Mouse (Mus musculus): ENCODE measurements at regions not wholly inside any gene's neighbourhood (a gene's known extent, or its start where the extent isn't known, plus 50 kb on each side); places are given as distances from the start of the nearest gene placed in this dataset.

DNA sequence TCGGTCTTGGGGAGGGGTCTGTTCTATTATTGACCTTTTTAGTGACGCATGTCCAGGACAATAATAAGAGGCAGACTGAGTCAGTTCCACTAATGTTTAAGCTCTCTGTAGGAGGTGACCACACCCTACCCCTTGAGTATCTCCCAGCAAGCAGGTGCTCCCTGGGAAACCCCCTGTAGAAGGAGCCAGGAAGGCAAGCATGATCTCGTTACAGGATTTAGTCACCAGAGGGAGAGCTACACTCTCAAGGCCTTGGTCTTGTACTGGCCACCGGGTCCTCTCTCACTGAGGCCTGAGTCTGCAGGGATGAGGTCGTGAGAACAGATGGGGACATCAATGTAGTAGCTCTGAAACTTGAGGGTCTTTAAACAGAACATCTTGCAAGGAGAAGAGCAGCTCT, 55.3 kb upstream of the Ccnd2 start:
- no peak for DNase-seq
- intact Hi-C loops (cut with DNase I): no loop called here

DNA sequence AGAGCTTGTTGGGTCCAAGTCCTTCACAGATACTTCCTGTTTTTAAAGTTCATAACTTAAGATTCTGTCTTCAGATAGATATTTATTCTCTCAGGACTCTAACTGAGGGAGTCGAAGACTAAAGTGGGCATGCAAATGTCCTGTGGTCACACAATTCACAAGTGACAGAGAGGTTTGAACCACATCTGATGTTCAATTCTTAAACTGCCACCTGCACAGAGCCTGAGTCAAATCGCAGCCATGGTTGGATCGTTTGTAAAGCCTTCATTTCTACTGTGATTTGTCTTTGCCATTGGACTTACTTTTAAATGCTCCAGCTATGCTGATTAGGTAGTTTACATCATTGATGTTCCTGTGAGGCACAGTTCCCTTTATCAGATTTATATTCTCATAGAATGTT, 61.4 kb upstream of the Ccnd2 start:
- no peak for DNase-seq
- intact Hi-C loops (cut with DNase I): no loop called here

DNA sequence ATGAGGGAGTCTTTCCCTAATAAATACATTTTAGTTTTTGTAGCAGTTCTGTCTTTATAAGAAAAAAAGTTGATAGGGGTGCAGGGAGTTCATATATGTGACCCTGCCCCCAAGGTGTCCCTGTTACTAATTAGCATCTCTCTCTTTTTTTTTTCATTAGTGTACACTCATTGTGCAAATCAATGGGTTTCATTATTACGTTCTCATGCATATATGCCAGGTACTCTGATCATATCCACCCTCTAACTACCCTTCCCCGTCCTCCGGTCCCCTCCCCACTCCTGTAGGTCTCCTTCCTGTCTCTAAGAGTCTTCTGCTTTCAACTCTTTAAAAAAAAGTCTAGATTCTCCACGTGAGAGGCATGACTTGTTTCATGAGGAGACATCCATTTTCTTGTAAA, 63.9 kb upstream of the Ccnd2 start:
- intact Hi-C loops (cut with DNase I): no loop called here
- DNase-seq: no peak

- no peak for DNase-seq
- intact Hi-C loops (cut with DNase I): no loop called here
These were observed 66.8 kb upstream of the Ccnd2 start for GRCm38 (mm10) chr6:127218634-127219445.

GRCm38 (mm10) chr6:127219446-127219802, 67.4 kb upstream of the Ccnd2 start:
- DNase-seq: no peak
- intact Hi-C loops (cut with DNase I): no loop called here

- intact Hi-C loops (cut with DNase I): no loop called here
- DNase-seq: no peak
These were observed 74.4 kb upstream of the Ccnd2 start for GRCm38 (mm10) chr6:127226242-127226983.

DNA sequence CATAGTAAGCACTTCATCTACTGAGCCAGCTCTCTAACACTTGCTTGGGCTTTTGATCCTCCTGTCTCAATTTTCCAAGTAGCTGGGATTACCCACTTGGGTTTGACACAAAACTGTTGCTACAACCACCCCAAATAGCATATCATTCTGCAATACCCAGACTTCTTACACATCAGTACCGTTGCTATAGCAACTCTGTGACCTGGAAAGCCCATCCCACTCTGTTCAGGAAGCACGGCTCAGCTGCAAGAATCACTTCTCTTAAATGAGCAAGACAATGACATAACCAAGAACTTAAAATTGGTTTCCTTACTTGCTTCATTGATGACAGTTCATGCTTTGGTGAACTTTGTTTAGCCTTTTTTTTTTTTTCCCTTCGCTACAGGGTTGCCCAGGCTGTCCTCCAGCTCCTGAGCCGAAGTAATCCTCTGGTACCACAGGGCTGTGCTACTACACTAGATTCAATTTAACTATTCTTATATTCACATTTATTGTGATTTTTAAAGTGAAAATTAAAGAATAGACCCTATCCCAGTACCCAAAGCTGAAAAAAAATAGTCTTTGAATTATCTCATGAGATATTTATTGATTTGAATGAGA, 84.6 kb upstream of the Ccnd2 start:
- intact Hi-C loops (cut with DNase I): no loop called here
- no peak for DNase-seq

- DNase-seq: no peak
- intact Hi-C loops (cut with DNase I): no loop called here
These were observed 85.2 kb upstream of the Ccnd2 start for GRCm38 (mm10) chr6:127237168-127237567.

DNA sequence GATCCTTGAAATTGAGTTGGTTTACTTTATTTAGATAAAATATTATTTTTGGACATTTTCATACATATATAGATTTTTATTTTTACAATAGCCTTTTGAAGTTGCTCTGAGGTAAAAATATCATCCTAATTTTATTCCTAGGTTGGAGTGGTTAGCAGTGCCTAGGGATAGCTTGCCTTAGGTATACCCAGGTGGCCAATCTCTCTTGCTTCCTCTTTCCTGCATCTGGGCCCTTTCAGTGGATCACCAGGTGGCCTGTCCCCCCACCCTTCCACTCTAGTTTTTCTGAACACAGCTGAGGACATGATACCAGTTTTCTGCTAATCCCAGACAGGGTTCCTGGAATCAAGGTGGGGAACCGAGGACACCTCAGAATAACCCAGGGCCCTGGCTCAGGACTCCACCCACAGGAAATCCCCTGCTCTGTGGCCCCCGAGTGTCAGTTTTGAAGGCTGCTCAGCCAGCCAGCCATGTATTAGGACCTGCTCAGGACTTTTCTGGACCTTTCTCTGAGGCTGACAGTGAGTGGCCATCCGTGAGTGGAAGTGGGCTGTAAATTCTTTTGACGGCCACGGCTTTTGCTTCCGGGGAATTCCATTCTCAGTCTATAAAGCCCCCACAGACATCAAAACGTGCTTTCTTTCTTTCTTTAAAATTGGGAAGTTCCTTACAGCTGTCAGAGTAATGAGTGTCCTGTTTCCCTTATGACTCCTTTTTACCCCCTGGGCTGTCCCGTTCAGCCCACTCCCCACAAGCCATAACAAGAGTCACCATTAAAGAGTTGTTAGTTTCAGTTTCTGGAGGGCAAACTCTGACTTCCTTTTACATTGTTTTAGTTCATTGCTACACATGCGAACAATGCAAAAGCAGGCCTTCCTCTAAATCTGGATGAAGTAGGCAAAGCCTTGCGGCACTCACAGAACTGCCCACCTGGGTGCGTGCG, 87.8 kb upstream of the Ccnd2 start:
- DNase-seq: no peak
- intact Hi-C loops (cut with DNase I): no loop called here

DNA sequence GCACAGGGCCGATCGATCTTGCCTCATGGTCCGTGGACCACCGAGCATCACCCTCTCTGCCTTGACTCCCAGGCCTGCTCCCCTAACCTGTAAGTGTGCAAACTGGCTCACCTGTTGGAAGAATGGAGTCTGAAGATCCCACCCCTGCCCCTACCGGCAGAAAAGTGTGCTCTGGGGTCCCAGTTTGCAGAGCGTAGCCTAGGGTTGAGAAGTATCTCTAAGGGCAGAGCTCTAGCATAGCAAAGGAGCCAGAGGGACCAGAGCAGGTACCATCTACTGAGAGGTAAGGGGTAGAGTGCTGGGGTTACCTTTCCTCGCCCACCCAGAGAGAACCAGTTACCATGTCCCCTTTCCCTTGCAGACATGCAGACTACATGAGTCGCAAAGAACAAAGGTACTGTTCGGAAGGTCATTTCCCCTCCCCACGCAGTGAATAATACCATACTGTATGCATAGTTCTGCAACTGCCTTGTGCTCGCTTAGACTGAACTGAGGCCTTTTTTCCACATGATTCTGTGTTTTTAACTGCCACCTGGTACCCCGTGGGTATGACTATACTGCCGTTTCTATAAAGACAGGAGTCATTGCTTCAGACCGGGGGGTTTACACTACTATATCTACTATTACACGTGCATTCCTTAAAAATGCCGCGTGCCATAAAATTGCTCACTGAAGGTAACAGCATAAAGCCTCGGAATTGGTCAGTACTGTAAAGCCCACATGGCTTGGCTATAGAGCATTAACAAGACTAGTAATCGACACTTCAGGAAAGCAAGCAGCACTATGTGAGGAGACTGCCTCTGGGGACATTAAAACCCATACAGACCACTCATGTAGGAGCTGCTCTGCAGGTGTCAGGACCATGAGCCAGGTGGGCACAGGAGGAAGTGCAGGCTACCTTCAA, 88.7 kb upstream of the Ccnd2 start:
- DNase-seq: no peak
- intact Hi-C loops (cut with DNase I): no loop called here

- intact Hi-C loops (cut with DNase I): no loop called here
- DNase-seq: no peak
These were observed 89.9 kb upstream of the Ccnd2 start for GRCm38 (mm10) chr6:127241693-127242425.

- DNase-seq: no peak
- intact Hi-C loops (cut with DNase I): no loop called here
These were observed 91.0 kb upstream of the Ccnd2 start for GRCm38 (mm10) chr6:127243032-127243431.

GRCm38 (mm10) chr6:127245814-127246440, 93.9 kb upstream of the Ccnd2 start:
- intact Hi-C loops (cut with DNase I): no loop called here
- no peak for DNase-seq

GRCm38 (mm10) chr6:127246730-127247129, 94.7 kb upstream of the Ccnd2 start:
- intact Hi-C loops (cut with DNase I): no loop called here
- no peak for DNase-seq

DNA sequence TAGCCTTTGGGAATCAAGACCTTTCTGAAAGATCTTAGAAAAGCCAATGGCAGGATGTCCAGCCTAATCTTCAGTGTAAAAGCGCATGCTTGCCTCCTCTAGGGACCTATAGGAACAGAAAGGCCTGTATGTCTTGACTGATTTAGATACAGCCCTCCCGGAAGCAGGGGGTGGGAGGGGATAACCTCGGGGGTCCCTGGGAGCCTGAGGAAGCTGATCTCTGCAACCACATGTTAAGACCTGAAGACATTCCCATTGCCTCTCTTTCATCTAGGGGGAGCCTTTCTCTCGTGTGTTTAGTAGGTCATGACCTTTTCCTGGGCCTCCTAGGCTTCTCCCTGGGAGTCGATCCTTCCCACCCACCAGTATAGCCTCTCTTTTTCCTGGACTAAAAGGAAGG, 95.3 kb upstream of the Ccnd2 start:
- no peak for DNase-seq
- intact Hi-C loops (cut with DNase I): no loop called here

DNA sequence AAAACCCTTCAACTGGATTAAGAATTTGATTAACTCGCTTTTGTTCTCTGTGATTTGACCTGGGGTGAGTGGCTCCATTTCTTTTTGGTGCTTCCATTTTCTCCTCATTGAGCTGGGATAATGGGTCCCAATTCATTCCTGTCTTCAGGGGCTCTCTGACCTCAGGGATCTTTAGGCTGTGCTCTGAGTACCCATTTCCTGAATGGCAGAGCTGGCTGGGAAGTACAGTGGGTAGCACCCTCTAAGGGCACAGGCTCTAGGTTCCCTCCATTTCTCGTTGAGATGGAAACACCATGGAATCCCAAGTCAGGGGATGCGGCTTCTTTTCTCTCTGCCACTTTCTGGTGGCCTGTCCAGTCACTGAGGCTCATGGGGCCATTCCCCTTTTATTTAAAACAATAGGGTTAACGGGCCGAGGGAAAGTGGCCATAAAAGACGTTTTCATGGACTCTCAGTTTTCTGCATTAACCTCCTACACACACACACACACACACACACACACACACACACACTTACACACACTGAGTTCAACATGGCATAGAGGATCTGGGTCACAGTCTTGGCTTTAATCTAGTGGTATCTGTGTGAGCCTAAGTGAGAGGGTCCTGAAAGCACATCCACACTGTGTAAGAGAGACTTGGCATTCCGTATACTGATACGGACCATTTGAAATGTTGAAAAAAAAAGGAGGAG, 98.3 kb upstream of the Ccnd2 start:
- no peak for DNase-seq
- intact Hi-C loops (cut with DNase I): no loop called here

- intact Hi-C loops (cut with DNase I): no loop called here
These were observed 99.1 kb upstream of the Ccnd2 start for GRCm38 (mm10) chr6:127250874-127251670.

DNA sequence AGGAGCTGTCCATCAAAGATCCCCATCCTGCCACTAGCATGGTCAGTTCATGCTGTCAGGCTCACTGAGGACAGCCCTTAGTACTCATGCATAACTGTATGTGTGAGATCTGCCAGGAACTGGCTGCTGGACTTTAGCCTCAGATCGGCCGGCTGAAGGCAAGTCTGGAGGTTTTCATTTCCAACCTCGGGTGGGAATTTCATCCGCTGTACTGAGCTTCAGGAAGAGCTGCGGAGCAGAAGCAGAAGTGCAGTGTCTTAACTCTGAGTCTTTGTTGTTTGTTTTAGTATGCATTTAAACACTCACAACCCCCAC, 99.6 kb upstream of the Ccnd2 start:
- intact Hi-C loops (cut with DNase I): no loop called here
- no peak for DNase-seq

More at GRCm38 (mm10) chr6:127250874-127251670, 99.1 kb upstream of the Ccnd2 start:
- no peak for DNase-seq

Data from heart, postnatal 10 days (tissue).